Mouse (Mus musculus): ENCODE measurements around the gene Angptl7. TPM values are rescaled to one million over a fixed set of nuclear protein-coding genes. Genes with fewer than 3 reads are reported as not detected.

The Angptl7 gene
- polyA plus RNA-seq (2011; ENCODE audit: insufficient read length, low read depth, missing spikeins): 2.3 and 3.2 TPM in 2 replicates

DNA sequence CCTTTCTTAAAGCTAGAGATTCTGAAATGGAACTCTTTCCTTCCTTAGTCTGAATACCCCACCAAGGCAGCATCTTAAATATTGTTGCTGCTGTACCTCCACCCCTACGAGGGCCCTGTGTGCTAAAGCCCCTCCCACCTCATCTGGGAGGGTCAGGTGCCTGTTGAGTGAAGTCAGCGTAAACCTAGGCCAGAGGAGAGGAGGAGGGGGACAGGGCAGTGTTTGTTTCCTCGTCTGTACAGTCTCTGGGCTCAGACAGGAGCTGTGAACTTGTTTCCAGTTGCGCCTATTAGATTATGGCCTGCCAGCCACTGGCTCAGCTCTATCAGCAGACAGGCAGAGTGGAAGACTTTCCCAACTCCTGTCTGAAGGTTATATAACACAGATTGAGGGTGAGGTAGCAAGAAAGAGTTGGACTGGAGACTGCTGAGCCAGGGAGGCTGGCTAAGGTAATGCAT, at the start of gene Angptl7:
Angptl7 (minus strand) TSS at position 51 of the 458 bp plus-strand sequence.
- Histone ChIP-seq H3K27ac (ENCODE audit: insufficient read depth, low read length) (no peak within 1 kb of the TSS), H3K4me1 (ENCODE audit: control insufficient read depth, insufficient read depth, low read length) (no peaks in the 10 kb centered on the region), H3K4me3 (ENCODE audit: insufficient read depth, low read length) (no peak within 1 kb of the TSS)
- no peak for TF ChIP-seq CTCF (IDR thresholded peaks at IDR 0.05; ENCODE audit: borderline replicate concordance, insufficient read depth, low read length)
- no peak for TF ChIP-seq POLR2A (IDR thresholded peaks at IDR 0.05; ENCODE audit: low read depth, low read length)

DNA sequence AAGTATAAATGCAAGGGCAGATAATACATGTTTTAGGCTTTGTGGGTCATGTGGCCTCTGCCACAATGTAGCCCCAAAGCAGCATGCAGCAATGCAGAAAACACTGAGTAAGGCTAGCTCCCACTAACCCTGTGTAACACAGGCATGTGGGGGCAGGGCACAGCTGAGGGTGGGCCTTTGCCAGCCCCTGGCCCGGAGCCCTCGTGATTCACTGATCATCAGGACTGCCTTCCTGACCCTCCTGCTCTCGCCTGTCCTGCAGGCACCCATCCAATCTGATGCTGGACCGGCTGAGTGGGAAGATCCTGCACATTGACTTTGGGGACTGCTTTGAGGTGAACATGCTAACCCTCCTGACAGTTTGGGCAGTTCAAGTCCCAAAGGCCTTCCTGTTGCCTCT, 48.8 kb upstream of the Angptl7 start:
- TF ChIP-seq POLR2A (IDR thresholded peaks at IDR 0.05; ENCODE audit: low read depth, low read length) (no peak), CTCF (IDR thresholded peaks at IDR 0.05; ENCODE audit: borderline replicate concordance, insufficient read depth, low read length) (no peak)
- Histone ChIP-seq H3K4me1 (ENCODE audit: control insufficient read depth, insufficient read depth, low read length) (no peaks in the 10 kb centered on the region), H3K4me3 (ENCODE audit: insufficient read depth, low read length) (no peak overlapping the region), H3K27ac (ENCODE audit: insufficient read depth, low read length) (no peak overlapping the region)

DNA sequence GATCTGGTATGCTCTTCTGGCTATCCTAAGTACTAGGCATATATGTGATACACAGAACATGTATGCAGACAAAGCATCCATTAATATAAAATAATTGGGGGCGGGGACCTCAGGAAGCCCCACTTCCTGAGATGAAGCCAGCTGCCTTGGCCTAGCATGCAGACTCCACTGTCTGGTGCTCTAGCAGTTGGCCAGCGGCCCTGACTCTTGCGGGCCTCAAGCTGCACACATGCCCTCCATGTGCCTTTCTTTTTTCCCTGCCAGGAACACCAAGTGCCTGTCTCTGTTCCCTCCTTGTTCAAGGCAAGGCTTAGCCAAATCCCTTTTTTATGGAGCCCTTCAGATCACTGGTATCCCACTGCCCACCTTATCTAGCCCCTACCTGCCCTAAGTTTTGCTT, 35.6 kb upstream of the Angptl7 start:
- TF ChIP-seq CTCF (IDR thresholded peaks at IDR 0.05; ENCODE audit: borderline replicate concordance, insufficient read depth, low read length) (no peak), POLR2A (IDR thresholded peaks at IDR 0.05; ENCODE audit: low read depth, low read length) (no peak)
- no peak overlapping the region for H3K4me3 ChIP-seq (ENCODE audit: insufficient read depth, low read length)
- no peak overlapping the region for H3K27ac ChIP-seq (ENCODE audit: insufficient read depth, low read length)
- no peaks in the 10 kb centered on the region for H3K4me1 ChIP-seq (ENCODE audit: control insufficient read depth, insufficient read depth, low read length)

DNA sequence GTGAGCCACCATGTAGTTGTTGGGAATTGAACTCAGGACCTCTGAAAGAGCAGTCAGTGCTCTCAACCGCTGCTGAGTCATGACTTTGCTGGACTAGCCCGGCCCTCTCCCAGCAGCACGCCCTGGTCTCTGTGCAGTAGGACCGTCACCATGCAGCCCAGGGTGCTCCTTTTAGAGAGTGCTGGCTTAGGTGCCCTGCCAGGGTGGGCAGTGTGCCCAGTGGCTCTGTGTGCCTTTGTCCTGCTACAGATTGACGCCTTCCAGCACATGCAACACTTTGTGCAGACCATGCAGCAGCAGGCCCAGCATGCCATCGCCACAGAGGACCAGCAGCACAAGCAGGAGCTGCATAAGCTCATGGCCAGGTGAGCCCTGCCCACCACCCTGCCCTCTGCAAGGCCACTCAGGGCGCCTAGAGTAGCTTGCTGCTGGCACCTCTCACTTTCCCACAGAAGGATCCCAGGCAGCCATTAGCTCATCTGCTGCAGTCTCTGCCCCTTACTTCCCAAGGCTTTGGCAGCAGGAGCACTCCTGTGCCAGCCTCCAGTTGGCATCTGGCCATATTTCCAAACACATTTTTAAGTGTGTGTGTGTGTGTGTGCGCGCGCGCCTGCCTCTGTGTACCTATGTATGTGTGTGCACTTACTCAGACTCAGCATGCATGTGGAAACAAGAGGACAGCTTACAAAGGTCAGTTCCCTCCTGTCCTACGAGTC, 33.5 kb upstream of the Angptl7 start:
- Histone ChIP-seq H3K4me3 (ENCODE audit: insufficient read depth, low read length) (no peak overlapping the region), H3K27ac (ENCODE audit: insufficient read depth, low read length) (no peak overlapping the region), H3K4me1 (ENCODE audit: control insufficient read depth, insufficient read depth, low read length) (no peaks in the 10 kb centered on the region)
- TF ChIP-seq CTCF (IDR thresholded peaks at IDR 0.05; ENCODE audit: borderline replicate concordance, insufficient read depth, low read length) (no peak), POLR2A (IDR thresholded peaks at IDR 0.05; ENCODE audit: low read depth, low read length) (no peak)

DNA sequence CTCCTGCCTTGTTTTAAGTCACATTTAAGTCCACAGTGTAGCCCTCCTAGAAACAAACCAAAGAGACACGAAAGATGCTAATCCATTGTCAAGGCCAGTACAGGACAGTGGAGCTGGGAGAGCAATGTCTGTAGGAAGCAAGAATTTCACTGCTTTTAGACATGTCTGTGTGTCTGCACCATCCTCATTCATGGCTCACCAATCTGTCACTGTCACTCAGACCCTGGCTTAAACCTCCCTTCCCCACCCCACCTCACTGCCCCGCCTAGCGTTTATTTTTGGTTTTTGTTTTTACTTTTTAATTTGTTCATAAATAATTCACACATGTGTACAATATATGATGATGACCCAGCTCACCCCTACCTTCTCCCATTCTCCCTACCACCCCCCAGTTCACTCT, 32.3 kb upstream of the Angptl7 start:
- H3K4me1 ChIP-seq (ENCODE audit: control insufficient read depth, insufficient read depth, low read length): 0 out of 2 replicates have a peak, but pooled peaks cover 1% of the 10 kb centered on the region
- TF ChIP-seq CTCF (IDR thresholded peaks at IDR 0.05; ENCODE audit: borderline replicate concordance, insufficient read depth, low read length) (no peak), POLR2A (IDR thresholded peaks at IDR 0.05; ENCODE audit: low read depth, low read length) (no peak)
- no peak overlapping the region for H3K27ac ChIP-seq (ENCODE audit: insufficient read depth, low read length)
- H3K4me3 ChIP-seq (ENCODE audit: insufficient read depth, low read length): no peak overlapping the region

DNA sequence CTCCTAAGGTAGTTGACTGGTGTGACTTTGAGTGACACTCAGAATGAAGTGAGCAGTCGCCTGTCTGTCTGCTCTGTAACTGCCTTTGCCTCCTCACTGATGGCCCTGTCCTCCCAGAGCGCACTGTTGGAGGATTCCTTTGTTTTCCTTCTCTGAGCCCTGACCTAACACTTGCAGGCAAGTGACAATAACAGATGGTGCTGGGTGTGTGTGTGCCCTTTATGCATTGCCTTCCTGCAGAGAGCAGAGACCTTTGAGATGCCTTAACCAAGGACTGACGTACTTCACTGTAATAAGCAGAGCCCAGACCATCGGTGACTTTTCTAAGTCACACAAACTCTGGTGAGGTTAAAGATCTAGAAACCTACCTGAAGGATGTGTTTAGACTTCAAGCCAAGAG, 31.1 kb upstream of the Angptl7 start:
- Histone ChIP-seq H3K4me1 (ENCODE audit: control insufficient read depth, insufficient read depth, low read length) (peaks cover 7% of the 10 kb centered on the region; the same call in 1 of the 2 replicates), H3K4me3 (ENCODE audit: insufficient read depth, low read length) (no peak overlapping the region), H3K27ac (ENCODE audit: insufficient read depth, low read length) (no peak overlapping the region)
- TF ChIP-seq CTCF (IDR thresholded peaks at IDR 0.05; ENCODE audit: borderline replicate concordance, insufficient read depth, low read length): no peak
- no peak for TF ChIP-seq POLR2A (IDR thresholded peaks at IDR 0.05; ENCODE audit: low read depth, low read length)

DNA sequence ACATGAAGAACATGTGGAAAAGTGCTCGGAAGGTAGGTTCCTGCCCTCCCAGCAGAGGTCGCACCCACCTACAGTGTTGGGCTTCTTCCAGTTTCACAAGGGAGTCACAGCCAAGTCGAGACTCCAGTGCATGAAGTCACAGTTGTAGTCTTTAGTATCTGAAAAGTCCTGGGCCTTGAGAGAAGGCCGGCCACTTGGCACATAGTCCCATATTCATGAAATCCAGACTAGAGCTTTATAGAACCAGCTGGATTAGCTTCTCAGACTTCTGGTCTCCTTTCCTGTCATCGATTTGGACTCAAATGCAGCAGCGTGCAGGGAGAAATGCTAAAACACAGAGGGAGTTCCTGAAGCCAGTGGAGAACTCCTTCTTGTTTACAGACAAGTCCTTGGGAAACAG, 30.5 kb upstream of the Angptl7 start:
- H3K4me1 ChIP-seq (ENCODE audit: control insufficient read depth, insufficient read depth, low read length): peaks cover 7% of the 10 kb centered on the region; the same call in 1 of the 2 replicates
- no peak overlapping the region for H3K27ac ChIP-seq (ENCODE audit: insufficient read depth, low read length)
- H3K4me3 ChIP-seq (ENCODE audit: insufficient read depth, low read length): no peak overlapping the region
- TF ChIP-seq POLR2A (IDR thresholded peaks at IDR 0.05; ENCODE audit: low read depth, low read length): no peak

DNA sequence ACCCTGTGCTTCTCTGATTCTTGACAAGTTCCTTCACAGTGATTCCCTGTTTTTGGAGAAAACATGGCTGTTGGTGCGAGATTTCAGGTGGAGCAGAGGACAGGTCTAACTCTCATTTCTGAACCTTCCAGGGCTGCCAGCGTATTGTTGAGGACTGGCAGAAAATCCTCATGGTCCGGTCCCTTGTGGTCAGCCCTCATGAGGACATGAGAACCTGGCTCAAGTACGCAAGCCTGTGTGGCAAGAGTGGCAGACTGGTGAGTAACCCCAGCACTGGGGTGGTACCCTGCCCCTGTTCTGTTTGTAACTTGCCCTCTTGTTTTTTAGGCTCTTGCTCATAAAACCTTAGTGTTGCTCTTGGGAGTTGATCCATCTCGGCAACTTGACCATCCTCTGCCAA, 30.1 kb upstream of the Angptl7 start:
- TF ChIP-seq POLR2A (IDR thresholded peaks at IDR 0.05; ENCODE audit: low read depth, low read length) (no peak), CTCF (IDR thresholded peaks at IDR 0.05; ENCODE audit: borderline replicate concordance, insufficient read depth, low read length) (no peak)
- H3K4me3 ChIP-seq (ENCODE audit: insufficient read depth, low read length): no peak overlapping the region
- peaks cover 7% of the 10 kb centered on the region; the same call in 1 of the 2 replicates for H3K4me1 ChIP-seq (ENCODE audit: control insufficient read depth, insufficient read depth, low read length)
- no peak overlapping the region for H3K27ac ChIP-seq (ENCODE audit: insufficient read depth, low read length)

DNA sequence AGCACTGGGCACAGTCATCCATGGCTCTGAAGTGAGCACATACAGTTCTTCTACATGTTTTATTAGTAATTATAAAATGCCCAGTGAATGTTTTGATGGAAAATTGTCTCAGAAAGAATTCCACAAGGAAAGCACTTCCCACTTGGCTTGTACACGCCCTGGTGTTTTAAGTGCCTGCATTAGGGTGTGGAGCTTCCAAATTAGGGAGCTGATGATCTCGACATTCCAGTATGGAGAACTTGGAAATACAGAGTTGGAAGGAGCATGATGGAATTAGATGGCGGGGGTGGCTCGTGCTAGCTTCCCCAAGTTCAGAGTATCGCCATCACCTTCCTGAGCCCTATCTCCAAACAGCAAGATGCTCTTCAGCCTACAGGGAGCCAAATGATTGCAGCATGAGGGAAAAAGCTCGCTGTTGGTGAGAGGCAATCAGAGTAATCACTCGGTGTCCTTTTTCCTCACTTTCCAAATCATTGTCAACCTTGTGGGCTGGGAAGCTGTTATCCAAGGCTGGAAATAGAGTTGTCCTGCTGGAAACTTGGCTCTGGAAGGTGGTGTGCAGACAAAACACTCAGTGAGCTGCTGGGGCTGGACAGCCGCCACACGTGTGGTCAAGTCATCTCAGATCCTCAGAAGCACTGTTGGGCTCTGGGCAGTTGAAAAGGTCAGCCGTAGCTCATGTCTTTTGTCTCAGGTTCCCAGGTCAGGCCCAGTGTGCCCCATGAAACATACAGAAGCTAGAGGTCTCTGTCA, 27.1 kb upstream of the Angptl7 start:
- peaks cover 18% of the 10 kb centered on the region for H3K4me1 ChIP-seq (ENCODE audit: control insufficient read depth, insufficient read depth, low read length)
- H3K4me3 ChIP-seq (ENCODE audit: insufficient read depth, low read length): no peak overlapping the region
- H3K27ac ChIP-seq (ENCODE audit: insufficient read depth, low read length): peak overlapping the region; percentile 28
- TF ChIP-seq POLR2A (IDR thresholded peaks at IDR 0.05; ENCODE audit: low read depth, low read length) (no peak), CTCF (IDR thresholded peaks at IDR 0.05; ENCODE audit: borderline replicate concordance, insufficient read depth, low read length) (no peak)

DNA sequence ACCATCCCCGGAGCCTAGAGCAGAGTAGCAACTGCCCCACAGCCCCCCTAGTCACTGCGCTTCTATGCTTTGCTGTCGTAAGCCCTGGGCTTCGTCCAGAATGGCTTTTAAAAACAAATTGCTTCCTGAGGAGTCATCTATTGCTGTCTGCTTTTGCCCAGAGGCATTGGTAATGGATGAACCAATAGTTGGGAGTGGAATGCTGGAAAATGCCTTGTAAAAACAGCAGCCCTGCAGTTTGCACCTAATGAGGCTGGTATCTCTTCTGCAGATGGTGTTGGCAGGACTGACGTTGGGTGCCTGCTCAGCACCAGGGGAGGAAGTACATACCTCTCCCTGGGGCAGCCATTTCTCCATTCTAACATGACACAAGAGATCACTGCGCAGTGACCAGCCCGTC, 23.3 kb upstream of the Angptl7 start:
- TF ChIP-seq CTCF (IDR thresholded peaks at IDR 0.05; ENCODE audit: borderline replicate concordance, insufficient read depth, low read length) (no peak), POLR2A (IDR thresholded peaks at IDR 0.05; ENCODE audit: low read depth, low read length) (no peak)
- Histone ChIP-seq H3K4me3 (ENCODE audit: insufficient read depth, low read length) (no peak overlapping the region), H3K4me1 (ENCODE audit: control insufficient read depth, insufficient read depth, low read length) (peaks cover 18% of the 10 kb centered on the region), H3K27ac (ENCODE audit: insufficient read depth, low read length) (peak overlapping the region; percentile 69)
